Mouse (Mus musculus): ENCODE results near the gene Grb10. TPM values are rescaled to one million over a fixed set of nuclear protein-coding genes. Genes with fewer than 3 reads are reported as not detected.

Gene Grb10
- total RNA-seq, 2 experiments from 2014 or later: 38.7 to 53.4 TPM

DNA sequence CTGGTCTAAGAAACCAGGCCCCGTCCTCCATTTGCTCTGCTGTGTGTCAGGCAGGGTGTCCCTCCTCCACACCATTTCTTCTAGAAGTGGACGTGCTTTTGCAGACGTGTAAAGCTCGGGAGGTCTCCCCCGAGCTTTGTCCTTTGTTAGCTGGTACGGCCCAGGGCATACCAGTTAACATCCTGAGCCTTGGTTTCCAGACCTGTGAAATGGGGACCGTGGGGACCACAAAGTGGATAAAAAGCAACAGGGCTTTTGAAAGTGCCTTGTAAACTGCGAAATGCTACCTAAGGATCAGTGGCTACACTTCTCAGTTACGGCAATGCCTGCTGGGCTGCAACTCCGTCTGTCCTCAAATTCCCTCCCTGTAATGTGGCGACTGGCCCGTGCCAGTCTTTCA is 3.2 kb downstream of the Grb10 start:
- no peak for ATAC-seq (replicated peaks; ENCODE audit: low FRiP score, low TSS enrichment, poor library complexity, severe bottlenecking)

DNA sequence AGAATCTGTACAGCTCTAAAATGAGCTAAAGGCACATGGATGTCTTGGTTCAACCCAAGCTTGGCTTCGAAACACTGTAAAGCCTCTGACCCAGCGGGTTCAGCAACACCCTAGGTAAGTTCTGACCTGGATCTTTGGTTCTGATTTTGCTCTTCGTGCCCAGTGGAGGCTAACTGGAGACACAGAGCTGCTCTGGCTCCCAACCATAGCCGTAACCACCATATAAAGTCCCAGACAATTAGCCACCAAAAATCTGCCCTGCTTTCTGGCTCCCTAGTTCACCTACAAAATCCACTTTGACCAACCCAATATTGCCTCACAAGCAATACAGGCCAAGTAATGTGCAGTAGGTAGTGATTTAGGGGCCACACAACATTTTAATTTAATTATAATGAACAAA is 3.7 kb downstream of the Grb10 start:
- no peak for ATAC-seq (replicated peaks; ENCODE audit: low FRiP score, low TSS enrichment, poor library complexity, severe bottlenecking)

- ATAC-seq (replicated peaks; ENCODE audit: low FRiP score, low TSS enrichment, poor library complexity, severe bottlenecking): no peak
Observed at GRCm38 (mm10) chr11:12034371-12034770, 4.1 kb downstream of the Grb10 start.

DNA sequence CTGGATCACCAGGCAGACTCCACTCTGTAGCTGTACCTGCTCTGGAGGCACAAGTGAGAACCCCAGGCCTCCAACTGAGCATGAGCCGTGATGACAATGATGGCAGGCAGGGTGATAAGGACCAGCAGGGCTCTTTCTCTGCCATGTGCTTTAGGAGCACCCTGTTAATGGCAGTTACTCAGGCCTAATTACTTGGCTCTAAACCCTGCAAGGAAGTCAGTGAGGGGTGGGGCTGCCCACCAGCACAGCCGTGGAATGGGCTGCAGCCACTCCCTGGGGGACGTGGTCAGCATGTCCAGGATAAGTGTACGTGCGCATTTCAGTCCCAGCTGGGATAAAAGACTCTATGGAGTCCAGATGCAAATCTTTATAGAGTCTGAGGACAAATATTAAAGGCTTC is 5.7 kb downstream of the Grb10 start:
- ATAC-seq (replicated peaks; ENCODE audit: low FRiP score, low TSS enrichment, poor library complexity, severe bottlenecking): no peak

DNA sequence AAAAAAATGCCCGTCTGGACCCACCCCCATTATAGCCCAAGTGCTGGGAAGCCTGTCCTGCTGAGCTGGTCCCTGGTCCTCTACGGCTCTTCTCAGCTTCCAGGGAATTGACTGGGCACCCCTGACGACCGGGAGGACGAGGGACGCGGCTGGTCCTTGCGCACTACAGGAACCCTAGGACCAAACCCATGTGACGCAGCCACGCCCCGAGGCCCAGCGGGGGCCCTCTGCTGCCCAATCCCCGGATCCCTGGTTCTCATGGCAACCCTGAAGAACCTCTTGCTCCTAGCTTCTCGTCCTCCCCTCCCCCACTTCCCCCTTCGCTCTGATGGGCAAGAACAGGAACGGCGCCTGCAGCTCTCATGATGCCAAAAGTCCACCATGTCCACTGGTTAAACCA is 11.8 kb downstream of the Grb10 start:
- ATAC-seq (replicated peaks; ENCODE audit: low FRiP score, low TSS enrichment, poor library complexity, severe bottlenecking): no peak

- peak; percentile 81 for ATAC-seq (replicated peaks; ENCODE audit: low FRiP score, low TSS enrichment, poor library complexity, severe bottlenecking)
Observed at GRCm38 (mm10) chr11:12025756-12026593, 12.5 kb downstream of the Grb10 start.

- no peak for ATAC-seq (replicated peaks; ENCODE audit: low FRiP score, low TSS enrichment, poor library complexity, severe bottlenecking)
Observed at GRCm38 (mm10) chr11:12025392-12025755, 13.1 kb downstream of the Grb10 start.

GRCm38 (mm10) chr11:12023051-12023450 is 15.4 kb downstream of the Grb10 start:
- ATAC-seq (replicated peaks; ENCODE audit: low FRiP score, low TSS enrichment, poor library complexity, severe bottlenecking): no peak

DNA sequence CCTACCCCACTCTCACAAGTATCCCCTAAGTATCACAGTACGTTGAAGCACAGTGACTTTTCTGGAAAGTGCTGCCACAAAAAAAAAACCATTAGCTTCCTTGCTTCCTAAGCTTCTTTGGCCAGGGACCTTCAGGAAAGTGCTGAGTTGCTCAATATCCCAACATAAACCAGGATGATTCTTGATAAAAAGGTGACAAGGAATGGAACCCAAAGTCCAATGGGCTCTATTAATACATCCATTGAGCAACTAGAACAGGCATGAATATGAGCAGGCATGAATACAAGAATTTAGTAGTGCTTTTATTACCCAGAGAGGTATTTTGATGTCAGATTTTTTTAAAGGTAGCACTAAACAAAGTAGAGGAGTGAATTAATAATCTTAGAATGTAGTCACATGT is 18.8 kb downstream of the Grb10 start:
- ATAC-seq (replicated peaks; ENCODE audit: low FRiP score, low TSS enrichment, poor library complexity, severe bottlenecking): no peak

DNA sequence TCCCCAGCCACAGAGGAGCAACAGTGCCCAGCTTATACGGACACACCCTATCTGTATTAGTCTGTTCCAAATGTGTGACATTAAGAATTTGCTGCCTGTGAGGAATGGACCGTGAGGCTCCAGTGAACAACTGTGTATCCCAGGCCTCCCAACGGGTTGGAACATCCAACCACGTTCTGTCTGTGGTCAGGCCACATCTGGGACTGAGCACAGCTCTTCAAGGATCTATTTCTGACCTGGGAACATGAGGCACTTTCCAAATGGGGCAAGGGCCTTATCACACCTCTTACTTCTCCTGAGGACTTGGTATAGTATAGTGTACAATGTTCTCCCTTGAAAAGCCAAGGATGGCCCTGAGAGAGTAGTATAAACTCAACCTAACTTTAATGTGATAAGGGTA is 19.9 kb downstream of the Grb10 start:
- ATAC-seq (replicated peaks; ENCODE audit: low FRiP score, low TSS enrichment, poor library complexity, severe bottlenecking): no peak

DNA sequence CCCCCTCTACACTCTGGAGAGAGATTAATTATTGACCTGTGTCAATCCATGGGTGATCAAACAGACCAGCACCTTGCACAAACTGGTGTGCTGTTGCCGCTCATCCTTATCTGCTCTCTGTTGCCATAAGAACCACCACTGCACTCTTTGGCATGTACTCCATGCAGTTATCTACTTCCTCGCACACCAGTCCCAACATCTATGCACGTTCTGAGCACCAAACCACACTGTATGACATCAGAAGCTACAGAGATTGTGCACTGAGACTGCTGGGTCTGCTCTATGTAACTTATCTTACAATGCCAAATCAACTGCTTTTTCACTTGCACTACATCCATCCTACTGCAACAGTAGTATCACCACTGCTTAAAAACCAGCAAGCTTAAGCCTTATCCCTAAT is 28.4 kb downstream of the Grb10 start:
- peak; percentile 100 for ATAC-seq (replicated peaks; ENCODE audit: low FRiP score, low TSS enrichment, poor library complexity, severe bottlenecking)

- ATAC-seq (replicated peaks; ENCODE audit: low FRiP score, low TSS enrichment, poor library complexity, severe bottlenecking): no peak
Observed at GRCm38 (mm10) chr11:12000293-12000910, 38.1 kb downstream of the Grb10 start.

DNA sequence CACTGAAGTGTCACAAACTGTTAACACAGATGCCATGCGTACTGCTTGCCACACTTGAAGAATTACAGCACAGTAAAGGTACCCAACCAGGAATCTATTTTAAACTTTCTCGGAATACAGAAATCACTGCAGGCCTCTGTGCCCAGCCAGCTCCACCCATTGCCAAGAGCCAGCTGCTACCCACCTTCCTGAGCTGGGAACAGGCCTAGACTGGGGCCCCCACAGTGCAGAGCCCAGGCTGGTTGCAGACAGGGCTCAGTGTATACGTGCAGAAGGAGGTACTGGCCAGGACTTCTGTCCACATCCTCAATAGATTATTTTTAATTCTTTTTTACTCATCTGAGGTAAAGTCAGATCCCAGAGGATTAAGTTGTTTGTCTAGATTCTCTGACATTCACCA is 39.6 kb downstream of the Grb10 start:
- ATAC-seq (replicated peaks; ENCODE audit: low FRiP score, low TSS enrichment, poor library complexity, severe bottlenecking): no peak

GRCm38 (mm10) chr11:11997045-11997444 is 41.4 kb downstream of the Grb10 start:
- no peak for ATAC-seq (replicated peaks; ENCODE audit: low FRiP score, low TSS enrichment, poor library complexity, severe bottlenecking)

DNA sequence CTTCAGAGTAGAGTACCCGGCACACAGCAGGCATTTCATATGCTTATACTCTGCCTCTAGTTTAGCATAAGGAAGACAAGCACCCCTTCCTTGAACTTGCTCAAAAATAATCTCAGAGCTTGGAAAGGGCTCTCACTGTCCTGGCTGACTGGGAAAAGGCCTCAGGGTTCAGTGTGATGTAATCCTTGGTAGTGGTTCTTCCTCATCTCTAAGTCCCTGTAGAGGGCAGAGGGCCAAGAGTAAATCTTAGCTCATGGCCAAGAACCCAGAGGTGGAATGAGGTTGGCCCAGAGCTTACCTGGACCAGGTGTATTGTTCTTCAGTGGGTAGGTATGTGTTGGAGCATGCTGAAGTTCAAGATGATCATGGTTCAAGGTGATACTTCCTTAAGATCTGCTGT is 43.1 kb downstream of the Grb10 start:
- ATAC-seq (replicated peaks; ENCODE audit: low FRiP score, low TSS enrichment, poor library complexity, severe bottlenecking): no peak

DNA sequence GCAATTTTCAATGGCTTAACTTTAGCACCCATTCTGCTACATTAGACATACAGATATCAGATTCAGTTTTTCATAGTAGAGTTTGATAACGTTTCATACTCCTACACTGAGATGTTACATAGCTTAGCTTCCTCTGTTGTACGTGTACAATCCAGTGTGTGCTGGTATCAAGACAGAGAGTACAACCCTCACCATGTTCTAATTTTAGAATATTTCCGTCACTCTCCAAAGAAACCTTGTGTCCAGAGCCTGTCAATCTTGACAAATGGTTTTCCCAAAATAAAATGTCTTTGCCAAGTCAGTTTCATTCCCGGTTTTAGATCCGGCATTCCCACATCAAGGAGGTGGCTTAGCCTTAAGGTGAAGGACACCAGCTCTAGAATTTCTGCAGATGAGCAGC is 44.7 kb downstream of the Grb10 start:
- ATAC-seq (replicated peaks; ENCODE audit: low FRiP score, low TSS enrichment, poor library complexity, severe bottlenecking): no peak

- no peak for ATAC-seq (replicated peaks; ENCODE audit: low FRiP score, low TSS enrichment, poor library complexity, severe bottlenecking)
Observed at GRCm38 (mm10) chr11:11993183-11993582, 45.3 kb downstream of the Grb10 start.

- ATAC-seq (replicated peaks; ENCODE audit: low FRiP score, low TSS enrichment, poor library complexity, severe bottlenecking): no peak
Observed at GRCm38 (mm10) chr11:11989850-11990249, 48.6 kb downstream of the Grb10 start.

- no peak for ATAC-seq (replicated peaks; ENCODE audit: low FRiP score, low TSS enrichment, poor library complexity, severe bottlenecking)
Observed at GRCm38 (mm10) chr11:11987233-11987632, 51.2 kb downstream of the Grb10 start.

GRCm38 (mm10) chr11:11978611-11979197 is 59.8 kb downstream of the Grb10 start:
- ATAC-seq (replicated peaks; ENCODE audit: low FRiP score, low TSS enrichment, poor library complexity, severe bottlenecking): no peak
